Mouse (Mus musculus) thymus, postnatal 25 days (tissue): ENCODE measurements around the gene Abhd17c.

ENCODE experiments used
- DNase-seq: peaks from one replicate; pipeline ENCODE4 v3.0.0; 2022

Gene Abhd17c

DNA sequence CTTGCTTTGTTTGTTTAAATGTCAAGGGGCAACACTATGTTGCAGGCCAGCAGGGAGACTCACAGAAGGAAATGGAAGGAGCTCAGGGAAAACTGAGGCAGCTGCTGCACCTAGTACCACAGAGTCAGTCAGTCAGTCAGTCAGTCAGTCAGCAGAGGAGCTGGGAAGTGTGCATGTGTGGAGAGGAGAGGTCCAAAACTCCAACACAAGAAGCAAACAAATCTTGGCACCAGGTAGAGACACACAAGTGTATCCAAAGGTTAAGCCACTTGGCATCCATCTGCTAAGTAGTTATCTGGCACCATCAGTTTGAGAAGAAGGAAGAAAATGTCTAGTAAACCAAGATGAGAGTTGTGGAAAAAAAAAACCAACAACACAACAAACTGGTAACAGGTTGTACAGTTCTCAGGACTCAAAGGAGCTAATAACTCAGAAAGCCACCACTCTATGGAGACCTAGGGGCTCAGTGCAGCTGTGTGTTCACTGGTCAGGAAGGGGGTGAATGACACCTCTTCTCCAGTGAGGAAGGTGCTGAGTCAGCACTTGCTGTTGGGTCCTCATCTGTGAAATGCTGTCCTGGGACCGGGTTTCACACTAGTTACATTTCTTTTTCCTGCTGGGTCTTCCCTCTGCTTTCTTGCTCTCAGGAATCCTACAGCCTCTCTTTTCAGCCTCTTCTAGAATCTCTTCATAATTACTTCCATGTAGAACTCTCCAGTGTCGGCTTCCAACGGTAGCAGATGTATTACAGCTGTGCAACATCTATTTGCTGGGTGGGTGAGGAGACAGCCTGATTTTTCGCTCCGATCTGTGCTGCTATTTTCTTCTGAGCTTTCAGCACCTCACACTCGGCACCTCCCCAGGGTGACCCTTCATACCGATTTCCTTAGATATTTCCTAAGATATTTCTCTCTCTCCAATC lies 34.8 kb downstream of the Abhd17c start:
- peak; percentile 37 for DNase-seq

DNA sequence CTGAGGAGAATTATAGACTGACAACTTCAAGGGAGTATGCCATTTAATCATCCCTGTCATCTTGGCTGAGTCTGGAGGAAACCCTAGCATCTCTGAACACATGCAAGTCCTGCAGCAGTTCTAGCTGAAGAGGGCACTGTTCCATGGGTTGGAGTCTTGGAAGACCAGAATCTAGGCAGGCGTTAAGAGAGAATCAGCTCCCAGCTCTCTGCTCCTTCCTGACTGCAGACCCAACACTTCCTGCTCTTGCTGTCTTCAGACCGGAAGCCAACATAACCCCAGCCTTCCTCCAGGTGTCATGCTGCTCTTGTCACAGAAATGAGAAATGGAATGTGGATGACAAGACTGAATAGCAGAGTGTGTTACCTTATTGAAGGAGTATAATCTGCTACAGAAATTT lies 36.3 kb downstream of the Abhd17c start:
- DNase-seq: peak; percentile 68

DNA sequence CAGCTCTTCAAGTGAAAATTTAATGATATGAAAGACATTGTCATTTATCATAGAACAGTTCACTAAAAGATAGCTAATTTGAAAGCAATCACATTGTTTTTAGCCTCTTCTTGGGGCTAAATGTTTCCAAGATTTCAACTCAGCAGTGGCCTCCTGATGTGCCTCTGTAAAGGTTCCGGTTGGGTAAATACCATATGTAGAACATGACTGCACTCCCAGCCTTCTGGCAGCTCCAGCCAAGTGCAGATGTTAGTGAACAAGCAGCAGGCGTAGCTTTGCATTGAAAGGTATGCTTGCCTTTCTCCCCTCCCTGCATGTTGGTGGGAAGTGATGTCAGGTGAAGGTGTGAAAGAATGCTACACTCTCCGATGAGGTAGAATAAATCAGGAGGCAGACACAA lies 36.9 kb downstream of the Abhd17c start:
- DNase-seq: no peak

DNA sequence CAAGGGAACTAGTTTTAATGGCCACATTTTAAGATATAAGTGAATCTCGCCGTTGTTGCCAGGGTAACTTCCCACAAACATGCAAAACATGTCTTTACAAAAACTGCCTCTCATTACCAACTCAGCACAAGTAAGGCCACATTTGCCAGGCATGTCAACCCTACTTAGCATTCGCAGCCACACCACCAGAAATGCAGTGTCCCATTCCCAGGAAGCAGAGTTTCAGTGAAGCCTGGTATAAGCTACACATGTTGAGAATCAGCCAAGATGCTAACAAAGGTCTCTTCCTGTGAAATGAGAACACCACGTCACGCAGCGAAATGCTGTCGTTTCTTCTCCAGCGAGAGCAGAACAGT lies 38.7 kb downstream of the Abhd17c start:
- no peak for DNase-seq

DNA sequence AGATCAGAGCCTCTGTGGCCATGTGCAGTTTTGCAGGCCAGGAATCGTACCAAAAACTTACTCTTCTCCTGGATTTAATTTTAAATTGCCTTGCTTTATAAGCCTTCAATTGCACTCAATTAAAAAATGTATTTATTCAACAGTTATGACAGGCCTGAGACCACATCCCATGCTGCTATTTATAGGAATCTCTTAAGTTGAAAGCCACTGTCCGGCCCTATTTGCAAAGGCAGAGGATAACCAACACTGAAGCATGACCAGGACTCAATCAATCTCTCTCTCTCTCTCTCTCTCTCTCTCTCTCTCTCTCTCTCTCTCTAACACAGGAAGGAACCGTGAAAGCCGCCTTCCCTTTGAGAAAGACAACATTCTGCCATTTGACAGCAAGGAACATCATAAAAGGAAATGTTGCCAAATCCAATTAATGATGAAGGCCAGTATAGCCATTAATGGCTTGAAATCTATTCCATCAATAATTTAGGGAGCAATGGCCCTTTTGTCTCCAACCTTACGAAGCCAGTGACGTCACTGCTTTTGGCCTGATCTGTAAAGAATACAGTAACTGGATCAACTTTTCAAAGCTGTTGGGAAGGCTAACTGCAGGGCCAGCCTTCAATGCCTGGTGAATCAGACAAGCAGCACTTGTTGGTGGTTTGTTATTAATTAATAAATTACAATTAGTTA lies 39.2 kb downstream of the Abhd17c start:
- DNase-seq: no peak

DNA sequence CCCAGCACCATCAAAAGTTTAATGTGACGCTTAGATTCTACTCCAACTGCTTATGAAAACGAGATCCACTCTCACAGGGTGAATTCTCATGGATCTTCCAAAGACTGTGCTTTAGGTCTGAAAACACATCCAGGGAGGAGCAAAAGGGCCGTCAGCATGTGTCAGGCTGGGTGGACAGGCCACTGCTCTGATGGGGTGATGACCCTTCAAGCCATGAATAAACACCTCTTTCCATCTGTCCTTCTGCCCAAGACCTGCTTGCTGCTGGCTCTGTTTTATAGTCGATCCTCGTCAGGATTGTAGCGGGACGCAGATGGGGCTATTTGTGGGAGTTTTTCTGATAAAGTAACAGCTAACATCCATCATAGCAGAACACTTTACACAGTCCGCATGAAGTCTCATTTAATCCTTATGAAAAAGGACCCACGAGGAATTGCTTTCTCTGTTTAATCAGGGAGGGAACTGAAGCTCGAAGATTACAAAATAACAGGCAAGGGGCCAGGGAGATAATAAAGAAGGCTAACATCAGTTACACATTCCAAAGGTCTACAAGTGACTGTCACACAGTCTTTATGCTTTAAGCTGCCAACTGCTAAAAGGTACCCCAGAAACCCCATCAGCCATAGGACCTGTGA lies 39.9 kb downstream of the Abhd17c start:
- no peak for DNase-seq

DNA sequence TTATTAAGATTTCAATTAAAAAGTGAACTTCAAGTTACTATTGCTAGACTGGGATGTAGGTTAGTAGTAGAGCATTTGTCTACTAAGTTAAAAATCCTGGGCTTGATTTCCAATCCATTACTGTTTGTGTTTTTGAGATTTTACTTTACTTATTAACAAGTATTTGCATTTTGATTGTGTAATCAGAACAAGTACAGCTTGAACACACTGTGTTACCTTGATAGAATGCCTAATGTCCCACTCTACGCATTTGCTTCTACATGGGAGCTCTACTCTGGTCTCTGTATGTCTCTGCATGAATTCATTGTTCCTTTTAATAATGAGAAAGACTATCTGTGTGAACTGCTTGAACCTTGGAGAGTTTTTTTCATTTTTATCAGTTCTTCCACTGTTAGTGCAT lies 44.8 kb downstream of the Abhd17c start:
- DNase-seq: no peak

DNA sequence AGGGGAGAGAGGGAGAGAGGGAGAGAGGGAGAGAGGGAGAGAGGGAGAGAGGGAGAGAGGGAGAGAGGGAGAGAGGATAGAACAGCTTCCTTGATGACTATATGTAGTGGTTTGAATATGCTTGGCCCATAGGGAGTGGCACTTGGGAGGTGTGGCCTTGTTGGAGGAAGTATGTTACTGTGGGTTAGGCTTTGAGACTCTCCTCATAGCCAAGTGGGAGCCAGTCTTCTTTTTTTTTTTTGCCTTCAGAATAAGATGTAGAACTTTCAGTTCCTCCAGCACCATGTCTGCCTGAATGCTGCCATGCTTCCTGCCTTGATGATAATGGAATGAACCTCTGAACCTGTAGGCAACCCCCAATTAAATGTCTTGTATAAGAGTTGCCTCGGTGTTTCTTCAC lies 49.1 kb downstream of the Abhd17c start:
- no peak for DNase-seq

DNA sequence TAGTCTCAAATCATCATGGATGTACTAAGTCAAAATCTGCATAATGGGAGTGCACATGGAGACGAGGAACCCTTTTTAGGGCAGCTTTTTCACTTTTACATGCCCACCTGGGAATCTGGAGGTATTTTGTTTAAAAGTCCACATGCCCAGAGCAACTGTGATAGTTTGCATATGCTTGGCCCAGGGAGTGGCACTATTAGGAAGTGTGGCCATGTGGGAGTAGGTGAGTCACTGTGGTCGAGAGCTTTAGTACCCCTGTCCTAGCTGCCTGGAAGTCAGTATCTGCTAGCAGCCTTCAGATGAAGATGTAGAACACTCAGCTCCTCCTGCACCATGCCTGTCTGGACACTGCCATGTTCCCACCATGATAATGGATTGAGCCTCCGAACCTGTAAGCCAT lies 51.0 kb downstream of the Abhd17c start:
- DNase-seq: no peak

DNA sequence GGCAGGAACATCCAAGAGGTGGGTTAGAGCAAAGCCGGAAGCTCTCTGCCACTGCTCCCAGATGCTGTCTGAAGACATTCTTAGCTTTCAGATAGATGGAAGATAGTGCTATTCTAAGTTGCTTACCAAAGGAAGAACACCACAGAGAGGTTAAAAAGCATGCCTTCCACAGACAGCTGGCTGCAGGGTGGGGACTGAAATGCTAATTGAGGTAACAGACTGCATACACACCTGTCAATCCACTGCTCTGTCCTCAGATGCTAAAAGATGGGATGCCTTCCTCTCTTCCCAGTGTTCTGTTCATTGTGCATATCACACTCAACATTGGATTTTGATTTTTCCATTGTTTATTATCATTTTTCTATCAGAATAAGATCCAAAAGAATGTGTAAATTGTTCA lies 53.6 kb downstream of the Abhd17c start:
- DNase-seq: no peak

DNA sequence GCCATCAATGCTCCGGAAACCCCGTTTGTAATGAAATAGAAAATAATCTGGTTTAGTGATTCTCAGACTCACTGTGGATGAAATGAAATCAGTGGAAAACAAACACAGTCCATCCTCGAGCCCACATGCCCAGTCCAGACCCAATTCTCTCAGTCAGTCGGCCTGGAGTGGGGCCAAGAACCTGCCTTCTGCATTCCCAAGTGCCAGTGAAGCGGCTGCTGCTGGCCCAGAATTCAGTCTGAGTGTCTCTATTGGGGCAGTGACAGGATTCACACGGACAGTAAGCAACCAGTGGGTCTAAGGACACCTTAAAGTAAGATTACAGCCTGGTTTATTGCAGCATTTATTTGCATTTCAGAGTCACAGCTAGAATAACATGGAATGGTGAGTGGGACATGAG lies 55.2 kb downstream of the Abhd17c start:
- DNase-seq: no peak

DNA sequence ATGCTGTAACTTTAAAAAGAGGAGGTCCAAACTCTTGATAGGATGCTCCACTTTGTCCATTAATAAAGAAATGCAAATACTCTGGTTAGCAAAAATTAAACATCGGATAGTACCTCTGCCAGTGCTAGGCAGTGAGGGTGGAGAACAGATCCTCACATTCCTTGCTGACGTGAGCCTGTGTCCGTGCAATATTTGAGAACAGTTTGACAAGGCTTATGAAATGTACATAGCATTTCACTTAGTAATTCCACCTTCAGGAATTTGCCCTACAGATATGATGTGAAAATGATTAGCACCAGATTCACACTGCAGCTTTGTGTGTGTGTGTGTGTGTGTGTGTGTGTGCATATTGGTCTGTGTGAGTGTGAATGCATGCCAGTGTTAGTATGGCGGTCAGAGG lies 60.9 kb downstream of the Abhd17c start:
- DNase-seq: no peak

DNA sequence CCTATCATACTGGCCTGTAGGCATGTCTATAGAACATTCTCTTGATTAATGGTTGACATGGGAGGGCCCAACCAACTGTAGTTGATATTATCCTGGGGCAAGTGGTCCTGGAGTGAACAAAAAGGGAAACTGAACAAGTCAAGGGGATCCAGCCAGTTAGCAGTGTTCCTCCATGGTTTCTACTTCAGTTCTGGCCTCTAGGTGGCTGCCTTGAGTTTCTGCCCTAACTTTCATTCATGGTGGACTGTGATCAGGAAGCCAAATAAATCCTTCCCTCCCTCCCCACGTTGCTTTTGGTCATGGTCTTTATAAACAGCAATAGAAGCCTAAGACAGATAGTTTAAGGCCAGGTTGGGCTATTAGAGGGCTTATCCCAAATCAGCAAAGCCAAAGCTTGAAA lies 61.9 kb downstream of the Abhd17c start:
- peak; percentile 37 for DNase-seq

DNA sequence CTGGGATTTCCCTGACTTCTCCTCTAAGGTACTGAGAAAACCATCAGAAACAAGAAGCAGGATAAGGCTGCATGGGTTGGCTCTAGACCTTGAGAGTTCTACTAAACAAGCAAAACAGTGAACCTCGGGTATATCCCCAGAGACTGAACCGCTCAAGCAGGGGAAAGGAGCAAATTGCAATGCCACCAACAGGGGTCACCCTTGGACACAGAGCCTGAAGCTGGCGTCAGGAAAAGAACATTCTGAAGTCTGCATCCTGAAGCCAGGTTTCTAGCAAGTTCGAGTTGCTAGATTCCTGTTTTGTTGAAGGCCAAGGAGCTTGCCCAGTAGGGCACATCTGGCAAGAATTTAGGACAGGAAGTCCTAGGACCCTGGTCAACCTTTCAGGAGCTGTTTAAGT lies 62.7 kb downstream of the Abhd17c start:
- peak; percentile 80 for DNase-seq

DNA sequence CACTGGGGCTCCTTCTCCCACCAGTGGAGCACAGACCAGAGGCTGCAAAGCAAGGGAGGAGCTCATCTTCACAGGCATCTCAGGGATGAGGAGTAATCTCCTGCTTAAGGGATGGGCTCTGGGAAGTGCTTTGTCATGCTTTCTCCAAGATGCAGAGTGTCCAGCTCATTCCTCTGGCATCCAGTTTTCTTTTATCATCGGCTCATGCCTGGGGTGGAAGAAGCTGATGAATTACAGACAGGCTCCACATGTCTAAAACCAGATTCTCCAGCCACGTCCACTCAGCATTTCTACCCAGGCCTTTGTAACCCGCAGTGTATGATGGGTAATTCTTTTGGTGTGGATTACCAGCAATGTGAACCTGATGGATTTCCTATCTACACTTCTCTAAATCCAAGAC lies 63.5 kb downstream of the Abhd17c start:
- no peak for DNase-seq

DNA sequence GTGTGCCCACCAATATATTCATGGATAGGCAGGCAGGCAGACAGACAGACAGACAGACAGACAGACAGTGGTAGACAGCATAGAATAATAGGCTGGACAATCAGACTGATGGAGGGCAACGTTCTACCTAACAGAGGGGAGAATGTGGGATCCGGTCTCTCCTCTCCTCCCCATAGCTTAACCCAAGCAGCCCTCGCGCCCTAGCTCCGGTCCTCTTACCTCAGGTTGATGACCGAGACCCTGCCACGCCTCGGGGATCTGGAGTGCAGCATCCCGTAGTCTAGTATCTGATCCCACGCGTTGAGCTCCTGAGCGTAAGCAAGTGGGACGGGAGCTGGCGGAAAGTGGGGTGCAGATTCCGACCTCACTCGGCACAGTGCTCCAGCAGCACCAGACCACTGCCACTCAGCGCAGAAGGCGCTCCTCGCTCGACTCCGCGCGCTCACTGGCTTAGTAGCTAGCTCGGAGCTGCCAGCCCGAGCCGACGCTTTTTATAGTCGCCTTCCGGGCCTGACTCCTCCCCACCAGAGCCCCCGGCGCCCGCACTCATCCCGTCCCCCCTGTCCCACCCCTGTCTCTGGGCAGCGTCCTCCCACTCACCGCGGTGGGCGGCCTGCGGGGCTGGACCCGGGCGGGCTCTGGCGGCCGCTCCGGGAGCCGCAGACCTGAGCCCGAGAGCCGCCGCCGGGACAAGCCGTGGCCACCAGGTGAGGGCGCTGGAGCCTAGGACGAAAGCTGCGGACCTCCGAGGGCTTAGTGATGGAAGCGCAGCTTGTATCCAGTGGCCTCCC lies 65.5 kb downstream of the Abhd17c start, which contains the start of gene Cemip:
TSS of gene Cemip (minus strand) at position 464 of the 791 bp plus-strand sequence.
- peak; percentile 71 for DNase-seq

DNA sequence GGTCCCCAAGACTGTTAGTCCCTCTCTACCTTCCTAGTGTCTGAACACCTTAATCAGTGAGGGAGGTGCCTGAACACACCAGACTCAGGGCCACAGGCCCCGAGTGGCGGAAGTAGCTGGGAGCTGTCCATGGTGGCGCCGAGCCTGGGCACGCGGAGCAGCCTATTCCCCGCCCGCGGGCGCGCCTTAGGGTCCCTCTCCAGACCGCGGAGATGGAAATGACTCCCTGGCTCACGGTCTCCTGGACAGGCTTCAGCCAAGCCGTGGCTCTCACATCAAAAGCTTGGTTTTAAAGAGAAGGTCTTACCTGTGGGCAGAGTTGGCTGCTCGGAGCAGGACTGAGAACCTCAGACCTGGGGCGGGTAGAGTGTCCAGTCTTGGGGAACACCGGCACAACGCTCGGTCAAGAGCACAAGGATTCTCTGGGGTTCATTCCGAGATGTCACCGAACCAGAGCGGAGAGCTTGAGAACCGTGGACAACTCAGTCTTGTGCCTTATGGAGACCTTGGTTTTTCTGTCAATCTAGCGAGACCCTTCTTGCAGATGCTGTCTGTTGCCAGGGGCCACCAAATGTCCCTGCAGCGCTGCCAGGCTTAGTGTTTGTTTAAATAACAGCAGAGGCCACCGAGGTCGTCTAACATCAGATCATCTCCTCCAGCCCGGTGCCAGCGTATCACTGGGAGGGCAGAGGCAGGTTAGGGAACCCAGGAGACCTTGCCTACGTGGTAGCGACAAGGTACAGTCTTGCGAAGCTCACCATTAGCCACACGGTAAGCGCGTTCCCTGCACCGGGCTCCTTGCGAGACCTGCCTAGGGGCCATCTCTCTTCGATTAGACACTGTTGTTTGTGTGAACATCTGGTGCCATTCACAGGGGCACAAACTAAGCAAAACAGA lies 66.4 kb downstream of the Abhd17c start:
- DNase-seq: peak; percentile 53

DNA sequence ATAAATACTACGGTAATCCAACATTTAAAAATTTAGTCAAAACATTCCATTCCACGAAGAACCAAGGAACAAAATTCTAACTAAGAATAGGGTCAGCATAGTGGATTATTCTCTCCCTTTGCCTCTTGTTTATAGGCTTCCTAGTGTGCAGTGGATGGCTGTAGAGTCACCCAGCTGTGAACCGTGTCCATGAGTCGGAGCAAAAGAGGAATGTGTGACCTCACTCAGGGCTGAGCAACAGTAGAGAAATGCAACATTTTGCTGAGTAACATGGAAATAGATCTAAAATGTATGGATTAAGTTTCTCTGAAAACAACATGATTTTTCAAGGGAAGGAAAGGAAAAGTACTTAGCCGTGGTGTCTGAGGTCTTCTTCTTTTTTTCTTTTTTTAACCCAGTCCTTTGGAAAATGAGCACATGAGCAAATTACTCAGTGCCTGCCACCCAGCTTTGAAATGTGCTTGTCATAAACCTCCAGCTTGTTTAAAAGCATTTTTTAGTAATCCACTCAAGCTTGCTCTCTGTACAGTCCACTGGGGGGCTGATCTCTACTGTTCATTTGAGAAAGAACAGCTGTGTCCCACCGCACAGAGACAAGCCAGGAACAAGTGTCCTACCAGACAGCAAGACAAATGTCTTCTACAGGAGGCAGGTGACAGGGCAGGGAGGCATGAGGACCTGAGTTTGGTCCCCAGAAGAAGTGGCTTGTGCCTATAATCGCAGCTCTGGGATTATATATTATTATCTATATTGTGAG lies 74.3 kb downstream of the Abhd17c start:
- DNase-seq: no peak

DNA sequence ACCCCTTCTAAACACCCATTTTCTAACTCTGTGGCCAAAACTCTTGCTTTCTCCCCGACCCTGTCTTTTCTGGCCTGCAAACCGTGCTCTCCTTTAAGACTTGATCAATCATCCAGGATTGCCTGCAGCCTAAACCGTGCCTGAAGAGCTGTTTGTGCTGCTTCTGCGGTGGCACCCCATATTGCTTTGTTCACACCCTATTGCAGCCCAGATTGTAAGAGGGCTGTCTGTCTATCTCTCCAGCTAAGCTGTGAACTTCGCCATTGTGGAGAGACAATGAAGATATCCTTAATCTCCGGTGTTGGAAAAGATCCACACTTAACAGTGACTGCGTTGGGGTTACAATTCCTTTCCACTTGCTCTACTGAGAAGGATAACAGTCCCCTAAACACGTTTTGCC lies 77.4 kb downstream of the Abhd17c start:
- DNase-seq: no peak

DNA sequence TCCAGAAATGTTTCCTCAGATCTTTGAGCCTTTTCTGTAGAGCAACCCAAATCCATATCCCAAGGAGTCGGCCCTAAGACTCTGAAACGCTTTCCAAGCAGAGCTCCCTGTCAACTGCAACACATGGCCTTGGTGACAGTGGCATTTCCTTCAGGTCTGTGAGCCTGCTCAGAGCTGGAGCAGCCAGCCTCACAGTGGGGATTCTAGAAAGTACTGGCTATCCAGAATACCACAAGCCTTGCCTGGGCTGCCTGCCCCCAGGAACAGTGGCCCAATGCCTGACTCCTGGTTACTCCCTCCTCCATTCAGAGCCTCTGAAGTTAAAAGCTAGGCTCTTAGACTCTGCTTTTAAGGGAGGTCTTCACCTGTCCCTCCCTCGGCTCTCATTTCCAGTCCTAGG lies 77.8 kb downstream of the Abhd17c start:
- DNase-seq: no peak

DNA sequence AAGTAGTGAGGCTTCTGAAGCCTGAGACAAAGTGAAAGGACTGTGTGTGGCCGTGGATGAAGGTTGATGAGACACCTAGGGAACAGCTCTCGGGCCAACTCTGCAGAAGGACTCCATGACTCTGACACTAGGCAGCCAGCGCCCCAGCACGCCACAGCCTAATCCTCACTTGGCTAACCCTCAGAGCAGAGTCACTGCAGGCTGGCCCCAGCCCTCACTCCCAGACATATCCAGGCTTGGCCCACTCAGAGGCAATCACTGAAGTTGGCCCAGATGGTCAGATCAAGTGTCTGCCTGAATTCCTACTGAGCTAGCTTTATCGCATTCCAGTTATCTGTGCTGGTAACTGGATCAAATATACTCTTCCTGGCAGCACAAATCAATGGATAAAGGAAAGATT lies 82.8 kb downstream of the Abhd17c start:
- DNase-seq: no peak
